Mouse (Mus musculus): ENCODE results near the gene E2f1. TPM values are rescaled to one million over a fixed set of nuclear protein-coding genes. Genes with fewer than 3 reads are reported as not detected.
A peak's percentile ranks its signal among the peaks of the same experiment; 100 is the strongest.

E2f1 gene
- polyA plus RNA-seq, 1 experiment = 25.5 TPM

- H3K4me3 ChIP-seq (ENCODE audit: insufficient read depth, low read length) = peak within 1 kb of the TSS; percentile 76
- peaks cover 10% of the 10 kb centered on the region for H3K4me1 ChIP-seq (ENCODE audit: control insufficient read depth, insufficient read depth, low read length)
- H3K27ac ChIP-seq (ENCODE audit: insufficient read depth, low read depth, low read length) = peak within 1 kb of the TSS; percentile 17
- TF ChIP-seq CTCF (IDR thresholded peaks at IDR 0.05; ENCODE audit: low read depth, low read length) = no peak
- TF ChIP-seq POLR2A (IDR thresholded peaks at IDR 0.05; ENCODE audit: borderline replicate concordance, low read depth, low read length) = no peak
Measured at GRCm38 (mm10) chr2:154603638-154604153, 34.0 kb upstream of the E2f1 start, which contains the start of gene Pxmp4. Gene Pxmp4 (minus strand): TSS chr2:154603708.

- TF ChIP-seq CTCF (IDR thresholded peaks at IDR 0.05; ENCODE audit: low read depth, low read length) (no peak), POLR2A (IDR thresholded peaks at IDR 0.05; ENCODE audit: borderline replicate concordance, low read depth, low read length) (no peak)
- Histone ChIP-seq H3K4me3 (ENCODE audit: insufficient read depth, low read length) (peak overlapping the region; percentile 76), H3K27ac (ENCODE audit: insufficient read depth, low read depth, low read length) (peak overlapping the region; percentile 17; the same call in 1 of the 2 replicates), H3K4me1 (ENCODE audit: control insufficient read depth, insufficient read depth, low read length) (peaks cover 11% of the 10 kb centered on the region)
Measured at GRCm38 (mm10) chr2:154603007-154603637, 33.4 kb upstream of the E2f1 start.

DNA sequence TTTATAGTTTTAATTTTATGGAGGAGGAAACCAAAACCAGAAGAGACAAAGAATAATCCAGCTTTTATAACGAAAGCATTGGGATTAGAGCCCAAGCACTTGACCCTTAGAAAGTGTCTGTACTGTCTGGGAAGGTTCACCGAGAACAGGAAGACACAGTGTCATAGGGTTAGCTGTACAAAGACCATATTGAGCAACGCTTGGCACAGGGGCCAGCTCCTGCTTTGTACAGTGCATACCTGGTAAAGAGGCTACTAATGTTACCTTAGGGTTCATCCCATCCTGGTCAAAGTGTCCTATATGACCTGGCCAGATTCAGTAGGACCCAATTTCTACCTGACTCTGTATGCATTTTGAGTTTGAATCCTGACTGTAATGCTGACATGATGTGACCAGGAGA lies 31.6 kb upstream of the E2f1 start:
- Histone ChIP-seq H3K4me1 (ENCODE audit: control insufficient read depth, insufficient read depth, low read length) (peaks cover 21% of the 10 kb centered on the region), H3K27ac (ENCODE audit: insufficient read depth, low read depth, low read length) (no peak overlapping the region)
- no peak for TF ChIP-seq CTCF (IDR thresholded peaks at IDR 0.05; ENCODE audit: low read depth, low read length)
- no peak for TF ChIP-seq POLR2A (IDR thresholded peaks at IDR 0.05; ENCODE audit: borderline replicate concordance, low read depth, low read length)

DNA sequence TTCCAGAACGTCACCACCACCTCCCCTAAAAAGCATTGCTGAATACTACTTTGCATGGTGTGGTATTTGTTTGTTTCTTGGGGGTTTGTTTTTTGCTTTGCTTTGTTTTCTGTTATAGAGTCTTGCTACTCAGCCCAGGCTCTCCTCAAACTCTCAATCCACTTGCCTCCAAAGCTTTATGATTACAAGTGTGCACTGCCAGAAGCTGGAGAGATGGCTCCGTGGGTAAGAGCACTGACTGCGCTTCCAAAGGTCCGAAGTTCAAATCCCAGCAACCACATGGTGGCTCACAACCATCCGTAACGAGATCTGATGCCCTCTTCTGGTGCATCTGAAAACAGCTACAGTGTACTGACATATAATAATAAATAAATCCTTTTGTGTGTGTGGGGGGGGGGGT lies 30.9 kb upstream of the E2f1 start:
- TF ChIP-seq CTCF (IDR thresholded peaks at IDR 0.05; ENCODE audit: low read depth, low read length) (no peak), POLR2A (IDR thresholded peaks at IDR 0.05; ENCODE audit: borderline replicate concordance, low read depth, low read length) (no peak)
- no peak overlapping the region for H3K27ac ChIP-seq (ENCODE audit: insufficient read depth, low read depth, low read length)
- H3K4me1 ChIP-seq (ENCODE audit: control insufficient read depth, insufficient read depth, low read length) = peaks cover 21% of the 10 kb centered on the region
- no peak overlapping the region for H3K4me3 ChIP-seq (ENCODE audit: insufficient read depth, low read length)

More for the DNA sequence above, 31.6 kb upstream of the E2f1 start:
- no peak overlapping the region for H3K4me3 ChIP-seq (ENCODE audit: insufficient read depth, low read length)

GRCm38 (mm10) chr2:154597399-154597798 lies 27.7 kb upstream of the E2f1 start:
- H3K4me3 ChIP-seq (ENCODE audit: insufficient read depth, low read length) = no peak overlapping the region
- no peak overlapping the region for H3K27ac ChIP-seq (ENCODE audit: insufficient read depth, low read depth, low read length)
- TF ChIP-seq POLR2A (IDR thresholded peaks at IDR 0.05; ENCODE audit: borderline replicate concordance, low read depth, low read length) (no peak), CTCF (IDR thresholded peaks at IDR 0.05; ENCODE audit: low read depth, low read length) (no peak)
- H3K4me1 ChIP-seq (ENCODE audit: control insufficient read depth, insufficient read depth, low read length) = peaks cover 21% of the 10 kb centered on the region

- Histone ChIP-seq H3K4me3 (ENCODE audit: insufficient read depth, low read length) (no peak overlapping the region), H3K4me1 (ENCODE audit: control insufficient read depth, insufficient read depth, low read length) (peaks cover 17% of the 10 kb centered on the region), H3K27ac (ENCODE audit: insufficient read depth, low read depth, low read length) (no peak overlapping the region)
Measured at GRCm38 (mm10) chr2:154595775-154596174, 26.1 kb upstream of the E2f1 start.

GRCm38 (mm10) chr2:154593025-154593424 lies 23.3 kb upstream of the E2f1 start:
- Histone ChIP-seq H3K27ac (ENCODE audit: insufficient read depth, low read depth, low read length) (no peak overlapping the region), H3K4me1 (ENCODE audit: control insufficient read depth, insufficient read depth, low read length) (peaks cover 14% of the 10 kb centered on the region), H3K4me3 (ENCODE audit: insufficient read depth, low read length) (no peak overlapping the region)
- peak; percentile 48 for TF ChIP-seq CTCF (IDR thresholded peaks at IDR 0.05; ENCODE audit: low read depth, low read length)
- no peak for TF ChIP-seq POLR2A (IDR thresholded peaks at IDR 0.05; ENCODE audit: borderline replicate concordance, low read depth, low read length)

More at GRCm38 (mm10) chr2:154595775-154596174, 26.1 kb upstream of the E2f1 start:
- no peak for TF ChIP-seq POLR2A (IDR thresholded peaks at IDR 0.05; ENCODE audit: borderline replicate concordance, low read depth, low read length)
- TF ChIP-seq CTCF (IDR thresholded peaks at IDR 0.05; ENCODE audit: low read depth, low read length) = no peak

DNA sequence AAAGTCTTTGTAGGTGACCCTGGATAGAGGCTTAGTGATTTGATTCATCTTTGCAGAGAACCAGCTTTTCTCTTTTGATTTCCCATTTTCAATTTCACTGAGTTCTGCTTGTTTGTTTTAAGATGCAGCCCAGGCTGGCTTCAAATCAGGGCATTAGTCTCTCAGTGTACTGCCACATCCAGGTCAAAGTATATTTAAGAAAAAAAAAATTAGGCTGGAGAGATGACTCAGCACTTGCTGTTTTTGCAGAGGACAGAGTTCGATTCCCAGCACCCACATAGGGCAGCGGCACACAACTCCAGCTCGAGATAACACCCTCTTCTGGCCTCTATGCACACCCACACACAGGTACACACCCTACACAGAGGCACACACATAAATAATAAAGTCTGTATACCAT lies 21.5 kb upstream of the E2f1 start:
- H3K27ac ChIP-seq (ENCODE audit: insufficient read depth, low read depth, low read length) = no peak overlapping the region
- no peak overlapping the region for H3K4me3 ChIP-seq (ENCODE audit: insufficient read depth, low read length)
- H3K4me1 ChIP-seq (ENCODE audit: control insufficient read depth, insufficient read depth, low read length) = peaks cover 6% of the 10 kb centered on the region
- TF ChIP-seq CTCF (IDR thresholded peaks at IDR 0.05; ENCODE audit: low read depth, low read length) = no peak
- TF ChIP-seq POLR2A (IDR thresholded peaks at IDR 0.05; ENCODE audit: borderline replicate concordance, low read depth, low read length) = no peak

GRCm38 (mm10) chr2:154589051-154589450 lies 19.4 kb upstream of the E2f1 start:
- TF ChIP-seq CTCF (IDR thresholded peaks at IDR 0.05; ENCODE audit: low read depth, low read length) (no peak), POLR2A (IDR thresholded peaks at IDR 0.05; ENCODE audit: borderline replicate concordance, low read depth, low read length) (no peak)
- no peak overlapping the region for H3K4me3 ChIP-seq (ENCODE audit: insufficient read depth, low read length)
- H3K4me1 ChIP-seq (ENCODE audit: control insufficient read depth, insufficient read depth, low read length) = peaks cover 4% of the 10 kb centered on the region
- H3K27ac ChIP-seq (ENCODE audit: insufficient read depth, low read depth, low read length) = no peak overlapping the region

- TF ChIP-seq CTCF (IDR thresholded peaks at IDR 0.05; ENCODE audit: low read depth, low read length) (no peak), POLR2A (IDR thresholded peaks at IDR 0.05; ENCODE audit: borderline replicate concordance, low read depth, low read length) (no peak)
- no peak overlapping the region for H3K27ac ChIP-seq (ENCODE audit: insufficient read depth, low read depth, low read length)
- H3K4me1 ChIP-seq (ENCODE audit: control insufficient read depth, insufficient read depth, low read length) = no peaks in the 10 kb centered on the region
- no peak overlapping the region for H3K4me3 ChIP-seq (ENCODE audit: insufficient read depth, low read length)
Measured at GRCm38 (mm10) chr2:154586405-154586804, 16.7 kb upstream of the E2f1 start.

Measured in bone marrow macrophage, adult 2 months (primary cell).